Mouse (Mus musculus) liver, adult (tissue): ENCODE results near the gene Dusp9.

Experiments
- GATA4 ChIP-seq: IDR thresholded peaks from 2 replicates; pipeline ENCODE4 v1.6.1; 2014; ENCODE audit warnings: mild to moderate bottlenecking, low read length; ENCODE audit not compliant: insufficient replicate concordance

Gene Dusp9

DNA sequence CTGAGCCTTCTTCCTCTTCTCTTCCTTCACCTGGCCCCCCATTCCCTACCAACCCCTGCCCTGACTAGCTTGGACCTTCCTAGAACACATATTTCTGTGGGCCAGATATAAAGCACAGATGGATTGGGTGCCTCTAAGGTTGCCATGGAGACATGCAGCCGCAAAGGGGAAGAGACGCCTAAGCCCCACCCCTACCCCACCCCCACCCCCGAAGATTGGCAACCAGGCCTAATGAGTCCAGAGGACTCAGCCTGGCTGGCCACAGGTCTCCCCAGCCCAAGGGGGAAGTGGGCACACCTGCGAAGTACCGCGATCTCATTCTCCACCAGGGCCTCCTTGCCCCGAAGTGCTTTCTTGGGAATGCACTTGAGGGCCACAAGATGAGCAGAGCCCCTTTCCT is 19.2 kb downstream of the Dusp9 start:
- no peak for TF ChIP-seq GATA4

DNA sequence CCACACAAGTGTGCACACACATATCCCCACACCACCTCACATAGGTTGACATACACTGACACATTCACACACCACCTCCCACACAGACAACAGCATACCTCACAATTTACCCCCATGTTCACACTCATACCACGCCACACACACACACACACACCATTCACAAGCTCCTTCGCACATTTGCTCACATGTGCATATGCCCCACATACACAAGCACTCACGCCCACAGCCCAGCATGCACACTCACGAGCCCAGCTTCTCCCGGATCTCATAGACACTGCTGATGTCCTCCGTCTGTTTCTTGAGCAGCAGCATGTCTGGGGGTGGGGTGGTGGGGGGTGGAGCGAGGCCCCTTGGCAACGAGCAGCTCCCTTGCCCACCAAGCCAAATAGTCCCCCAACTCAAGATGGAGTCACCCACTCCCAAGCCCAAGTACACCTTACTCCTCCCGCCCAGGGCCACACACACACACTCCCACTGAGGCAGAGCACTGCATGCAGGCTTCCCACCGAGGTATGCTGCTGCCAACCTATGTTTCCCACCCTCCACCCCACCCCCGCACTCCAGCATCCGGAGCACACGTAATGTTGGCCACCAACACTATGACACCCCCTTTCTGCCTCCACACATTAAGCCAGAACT is 19.8 kb downstream of the Dusp9 start:
- TF ChIP-seq GATA4, result no peak

DNA sequence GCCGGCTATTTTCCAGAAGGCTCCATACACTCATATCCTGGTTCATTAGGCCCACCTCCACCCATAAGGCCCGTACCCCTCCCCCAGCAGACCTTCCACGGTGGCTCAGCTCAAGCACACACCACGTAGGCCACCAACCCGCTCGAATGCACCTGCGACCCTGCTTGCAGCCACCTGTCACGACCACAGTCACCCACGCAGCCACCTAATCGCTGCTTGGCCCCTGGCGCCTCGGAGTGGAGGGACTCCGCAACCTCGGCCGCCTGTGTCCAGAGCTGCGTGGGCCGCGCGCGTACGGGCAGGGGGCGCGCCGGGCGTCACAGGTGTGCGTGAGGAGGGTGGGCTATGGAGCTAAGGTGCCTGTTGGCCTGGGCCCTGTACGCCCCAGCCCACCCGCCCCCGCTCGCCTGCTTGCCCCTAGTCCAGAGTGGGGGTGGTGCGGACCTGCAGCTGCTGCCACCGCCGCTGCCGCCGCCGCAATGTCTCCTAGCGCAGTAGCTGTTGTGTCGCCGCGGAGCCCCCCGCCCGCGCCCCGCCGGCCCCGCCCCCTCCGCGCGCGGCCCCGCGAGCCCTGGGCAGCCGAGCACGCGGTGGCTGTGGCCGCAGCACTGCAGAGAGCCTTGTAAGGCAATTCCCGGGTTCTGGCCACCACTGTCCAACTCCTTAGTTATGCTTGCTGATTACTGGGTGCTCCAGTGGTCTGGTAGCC is 20.5 kb downstream of the Dusp9 start, which contains the start of gene Pnck:
TSS of gene Pnck (minus strand) at position 543 of the 709 bp plus-strand sequence.
- TF ChIP-seq GATA4, result no peak

DNA sequence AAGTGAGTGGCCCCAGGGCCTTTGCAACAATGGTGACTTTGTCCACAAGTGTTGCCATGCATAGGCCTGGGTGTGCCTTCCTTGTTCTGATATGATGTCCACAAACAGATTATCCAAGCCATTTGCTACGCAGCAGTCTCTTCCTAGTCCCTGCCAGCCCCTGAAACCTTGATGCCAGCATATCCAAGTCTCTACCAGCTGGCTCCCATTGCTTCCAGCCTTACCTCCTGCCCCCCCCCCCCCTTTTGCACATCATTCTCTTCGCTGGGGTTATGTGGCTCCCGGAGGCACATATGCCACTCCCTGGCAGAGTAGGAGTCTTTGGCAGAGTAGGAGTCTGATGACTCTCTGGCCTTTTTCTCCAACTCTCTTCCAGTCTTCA is 21.1 kb downstream of the Dusp9 start:
- TF ChIP-seq GATA4, result no peak

DNA sequence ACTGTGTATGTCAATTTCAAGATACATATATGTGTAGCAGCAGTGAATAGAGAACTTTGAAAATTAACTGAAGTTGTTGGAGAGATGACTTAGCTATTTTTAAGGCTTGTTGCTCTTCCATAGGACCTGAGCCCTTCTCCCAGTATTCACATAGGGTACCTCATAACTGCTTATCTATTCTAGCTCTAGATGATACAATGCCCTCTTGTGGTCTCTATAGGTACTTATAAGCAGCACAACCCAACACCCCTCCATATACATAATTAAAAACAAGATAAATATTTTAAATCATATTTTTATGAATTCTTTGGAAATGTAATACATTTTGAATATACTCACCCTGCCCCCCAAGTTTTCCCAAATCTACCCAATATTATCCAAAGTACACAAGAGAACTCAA is 23.9 kb downstream of the Dusp9 start:
- TF ChIP-seq GATA4, result no peak

DNA sequence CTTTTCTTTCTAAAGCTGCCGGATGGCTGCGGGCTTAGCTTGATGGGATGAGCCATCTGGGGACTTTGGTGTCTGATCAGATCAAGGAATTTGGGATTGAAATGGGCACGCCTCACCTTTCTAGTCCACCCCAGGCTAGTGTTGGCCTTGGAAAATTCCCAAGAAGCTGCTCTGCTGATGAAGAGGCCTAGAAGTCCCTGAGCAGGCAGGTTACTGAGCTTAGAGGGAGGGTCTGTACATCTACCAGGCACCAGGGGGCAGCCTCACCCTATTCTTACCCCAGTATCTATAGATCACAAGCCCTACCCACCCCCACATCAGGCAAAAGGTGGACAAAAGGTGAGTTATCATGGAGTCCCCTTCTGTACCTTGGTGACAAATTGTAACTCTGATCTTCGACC is 32.8 kb downstream of the Dusp9 start:
- TF ChIP-seq GATA4, result no peak

DNA sequence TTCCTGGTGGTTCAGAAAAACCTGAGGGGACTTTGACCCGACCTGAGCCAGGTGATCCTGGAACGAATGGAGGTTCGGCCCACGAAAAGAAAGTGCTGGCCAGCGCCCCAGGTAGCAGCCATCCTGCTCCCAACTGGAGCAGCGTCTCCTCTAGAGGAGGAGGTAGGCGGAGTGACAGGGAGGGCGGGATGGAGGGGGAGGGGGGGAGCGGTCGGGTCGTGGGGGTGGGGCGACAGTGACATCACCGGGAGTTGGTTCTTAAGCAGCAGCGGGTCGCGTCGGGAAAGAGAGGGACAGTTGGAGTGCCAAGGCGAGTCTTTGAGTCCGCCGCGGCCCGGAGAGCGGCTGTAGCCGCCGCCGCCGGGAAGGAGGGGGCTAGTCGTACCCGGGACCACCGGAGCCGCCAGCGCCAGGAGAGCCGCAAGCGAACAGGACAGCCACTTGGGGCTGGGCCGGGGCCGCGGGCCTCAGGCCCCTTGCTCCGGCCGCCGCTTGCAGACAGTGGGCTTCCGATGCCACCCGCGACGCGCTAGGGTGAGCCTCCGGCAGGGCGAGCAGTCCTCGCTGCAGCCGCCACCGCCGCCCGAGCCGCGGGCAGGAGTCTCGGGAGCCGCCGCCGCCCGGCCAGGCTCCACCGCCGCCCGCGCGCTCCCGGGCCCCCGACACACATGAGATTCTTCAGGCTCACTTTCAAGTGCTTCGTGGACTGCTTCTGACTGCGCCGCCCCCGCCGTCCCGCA is 33.8 kb downstream of the Dusp9 start, which contains the start of gene Slc6a8:
TSS of gene Slc6a8 (plus strand) at position 272 of the 740 bp plus-strand sequence.
- no peak for TF ChIP-seq GATA4

DNA sequence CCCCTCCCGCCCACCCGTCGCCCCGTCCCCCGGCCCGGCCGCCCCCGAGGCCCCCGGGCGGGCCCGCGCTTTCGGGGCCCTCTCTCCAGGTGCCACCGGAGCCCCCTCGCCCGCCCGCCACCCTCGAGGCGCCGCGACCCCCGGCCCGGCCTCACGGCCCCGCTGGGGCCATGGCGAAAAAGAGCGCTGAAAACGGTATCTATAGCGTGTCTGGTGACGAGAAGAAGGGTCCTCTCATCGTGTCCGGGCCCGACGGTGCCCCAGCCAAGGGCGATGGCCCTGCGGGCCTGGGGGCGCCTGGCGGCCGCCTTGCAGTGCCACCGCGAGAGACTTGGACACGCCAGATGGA is 34.4 kb downstream of the Dusp9 start:
- TF ChIP-seq GATA4, result no peak

DNA sequence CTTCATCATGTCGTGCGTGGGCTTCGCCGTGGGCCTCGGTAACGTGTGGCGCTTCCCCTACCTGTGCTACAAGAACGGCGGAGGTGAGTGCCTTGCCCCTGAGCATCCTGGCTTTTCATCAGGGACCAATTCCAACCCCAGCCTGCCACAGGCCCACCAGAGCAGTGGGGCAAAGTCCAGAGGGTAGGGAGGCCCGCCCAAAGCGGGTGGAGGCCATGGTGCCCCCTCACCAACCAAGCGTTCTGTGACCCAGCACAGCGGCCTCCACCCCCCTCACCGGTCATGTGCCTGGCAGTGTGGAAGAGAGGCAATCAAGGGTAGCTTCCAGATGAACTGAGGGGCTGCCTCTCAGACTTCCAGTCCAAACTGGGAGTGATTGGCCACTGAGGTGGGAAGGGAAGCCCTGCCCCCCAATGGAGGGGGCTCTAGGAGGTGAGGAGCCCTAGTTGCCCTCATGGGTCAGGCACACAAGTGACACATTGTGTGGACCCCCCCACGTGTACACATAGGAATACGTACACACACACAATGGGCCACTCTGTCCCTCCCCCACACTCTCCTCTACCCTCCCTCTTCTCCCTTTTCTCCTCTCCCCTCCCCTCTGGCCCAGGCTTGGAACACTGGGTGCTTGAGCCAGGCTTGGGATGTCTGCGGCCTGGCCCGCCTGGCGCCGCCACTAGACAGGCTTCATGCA is 34.9 kb downstream of the Dusp9 start:
- TF ChIP-seq GATA4, result no peak

DNA sequence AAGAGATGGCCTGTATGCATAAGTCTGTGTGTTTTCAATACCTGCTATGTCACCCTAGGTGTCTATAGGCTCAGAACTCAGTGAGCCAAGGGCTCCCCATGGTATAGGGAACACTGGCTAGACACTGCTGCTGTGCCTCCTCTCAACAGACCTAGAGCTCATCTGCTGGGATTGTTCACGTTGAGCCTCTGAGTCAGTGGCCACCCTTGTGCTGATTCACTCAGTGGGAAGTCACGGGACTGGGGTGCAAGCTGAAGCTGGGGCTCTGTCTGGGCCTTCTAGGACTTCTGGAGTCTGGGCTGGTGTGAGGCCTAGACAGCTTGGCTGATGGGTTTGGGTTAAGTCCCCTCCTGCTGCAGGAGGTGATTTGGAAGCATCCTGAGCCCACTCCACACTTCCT is 36.0 kb downstream of the Dusp9 start:
- TF ChIP-seq GATA4, result no peak

DNA sequence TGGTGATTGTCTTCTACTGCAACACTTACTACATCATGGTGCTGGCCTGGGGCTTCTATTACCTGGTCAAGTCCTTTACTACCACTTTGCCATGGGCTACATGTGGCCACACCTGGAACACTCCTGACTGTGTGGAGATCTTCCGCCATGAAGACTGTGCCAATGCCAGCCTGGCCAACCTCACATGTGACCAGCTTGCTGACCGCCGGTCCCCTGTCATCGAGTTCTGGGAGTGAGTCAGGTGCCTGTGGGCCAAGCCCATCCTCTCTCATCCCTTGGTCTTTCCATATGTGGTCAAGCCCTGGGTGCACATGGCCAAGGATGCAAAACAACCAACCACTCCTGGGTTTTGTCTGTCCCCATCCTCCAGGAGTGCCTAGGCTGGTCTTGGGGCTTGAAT is 37.4 kb downstream of the Dusp9 start:
- TF ChIP-seq GATA4, result no peak

DNA sequence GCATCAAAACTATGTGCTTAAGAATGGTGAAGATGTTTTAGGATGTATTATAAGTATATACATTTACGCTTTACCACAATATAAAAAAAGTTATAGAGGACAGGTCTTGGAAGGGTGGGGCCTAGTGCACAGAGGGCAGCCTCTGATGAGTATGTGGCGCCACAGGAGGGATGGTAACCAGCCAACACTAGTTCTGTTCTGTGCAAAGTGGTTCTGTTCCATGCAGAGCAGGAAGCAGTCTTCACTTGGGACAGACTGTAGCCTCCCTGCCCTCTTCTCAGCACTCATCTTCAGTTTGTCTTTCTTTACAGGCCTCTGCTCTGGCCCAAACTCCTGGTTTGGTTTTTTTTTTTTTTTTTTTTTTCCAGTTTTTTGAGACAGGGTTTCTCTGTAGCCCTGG is 44.9 kb downstream of the Dusp9 start:
- TF ChIP-seq GATA4, result no peak

DNA sequence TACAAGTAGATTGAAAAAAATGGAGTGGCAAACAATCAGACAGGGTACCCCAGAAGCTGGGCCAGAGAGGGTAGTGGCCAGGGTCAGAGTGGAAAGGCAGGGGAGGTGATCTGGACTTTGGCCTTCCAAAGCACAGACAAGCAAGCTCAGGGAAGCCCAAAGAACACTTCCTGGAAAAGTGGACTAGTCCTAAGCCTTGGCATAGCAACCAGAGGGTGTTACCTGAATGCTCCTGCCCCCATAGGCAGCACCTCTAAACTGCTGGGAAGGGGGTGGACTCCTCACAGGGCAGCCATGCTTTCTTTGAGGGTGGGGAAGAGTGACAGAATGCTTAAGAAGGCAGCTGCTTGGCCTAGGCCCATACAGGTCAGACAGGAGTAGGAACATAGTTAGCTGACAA is 45.8 kb downstream of the Dusp9 start:
- no peak for TF ChIP-seq GATA4

DNA sequence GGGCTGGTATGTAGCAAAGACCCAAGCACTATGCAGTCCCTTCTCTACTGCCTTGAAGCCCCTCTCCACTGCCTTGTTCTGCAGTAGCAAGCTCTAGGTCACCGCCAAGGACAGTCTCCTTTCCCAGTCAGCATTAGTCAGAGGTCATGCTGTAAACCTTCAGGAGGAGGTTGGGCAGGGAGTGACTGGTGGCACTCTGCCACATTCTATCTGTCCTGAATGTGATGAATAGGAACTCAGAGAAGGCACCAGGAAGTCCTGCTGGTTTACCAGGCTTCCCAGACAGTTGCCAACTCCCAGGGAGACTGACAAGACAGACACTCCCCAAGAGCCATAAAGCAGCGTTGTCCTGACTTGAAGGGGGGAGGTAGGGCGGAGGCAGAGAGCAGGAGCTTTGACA is 46.4 kb downstream of the Dusp9 start:
- TF ChIP-seq GATA4, result no peak

DNA sequence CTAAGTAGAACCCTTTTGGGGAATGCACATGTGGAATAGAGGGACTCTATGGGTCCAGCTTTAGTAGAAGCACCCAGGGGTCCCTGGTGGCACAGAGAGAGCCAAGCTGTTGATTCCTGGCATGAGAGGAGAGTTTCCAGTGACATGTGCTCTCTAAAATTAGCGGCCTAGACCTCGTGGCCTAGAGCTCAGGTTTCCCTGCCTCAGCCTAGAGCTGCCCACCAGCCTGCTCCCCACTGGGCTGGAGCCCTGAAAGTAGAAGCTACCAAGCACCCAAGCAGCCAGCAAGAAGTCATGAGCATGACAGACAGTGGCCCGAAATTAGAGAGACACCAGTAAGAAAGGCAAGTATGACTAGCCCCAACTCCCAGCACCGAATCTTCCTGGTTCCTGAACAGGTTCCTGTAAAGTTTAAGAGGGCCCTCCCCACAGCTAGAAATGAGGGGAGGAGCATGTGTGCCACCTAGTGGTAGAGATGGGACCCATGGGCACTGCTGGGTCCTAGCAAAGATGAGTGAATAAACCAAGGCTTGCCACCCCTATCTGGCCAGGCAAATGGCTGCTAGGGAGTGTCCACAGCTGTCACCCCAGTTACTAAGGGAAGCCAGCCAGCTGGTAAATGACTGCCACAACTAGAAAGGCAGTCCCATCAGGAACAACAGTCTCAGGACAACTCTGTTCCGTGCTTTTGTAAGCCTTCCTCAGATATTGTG is 51.9 kb downstream of the Dusp9 start:
- no peak for TF ChIP-seq GATA4
